Mouse (Mus musculus): ENCODE measurements around the gene Ddr2. TPM values are rescaled to one million over a fixed set of nuclear protein-coding genes. Genes with fewer than 3 reads are reported as not detected.

Gene Ddr2
- polyA plus RNA-seq, 1 experiment from 2014 or later, result 8.8 TPM

GRCm38 (mm10) chr1:170073768-170074167, 36.8 kb downstream of the Ddr2 start:
- Histone ChIP-seq H3K4me3 (replicated peaks; ENCODE audit: low read length) (no peak overlapping the region), H3K27ac (no peak overlapping the region), H3K4me2 (replicated peaks) (no peak overlapping the region), H3K27me3 (ENCODE audit: control insufficient read depth, insufficient read depth, low read length) (no peaks in the 10 kb centered on the region), H3K9me3 (ENCODE audit: control insufficient read depth, low read length) (no peaks in the 10 kb centered on the region), H3K9ac (no peak overlapping the region), H3K4me1 (replicated peaks; ENCODE audit: control insufficient read depth, insufficient read depth, low read length) (no peaks in the 10 kb centered on the region), H3K36me3 (replicated peaks; ENCODE audit: control insufficient read depth, insufficient read depth) (no peaks in the 10 kb centered on the region)
- WGBS, result 87% methylated on average over 8 of the region's 8 CpGs
- no peak for DNase-seq (ENCODE audit: low spot score)
- ATAC-seq (ENCODE audit: low FRiP score), result no peak

DNA sequence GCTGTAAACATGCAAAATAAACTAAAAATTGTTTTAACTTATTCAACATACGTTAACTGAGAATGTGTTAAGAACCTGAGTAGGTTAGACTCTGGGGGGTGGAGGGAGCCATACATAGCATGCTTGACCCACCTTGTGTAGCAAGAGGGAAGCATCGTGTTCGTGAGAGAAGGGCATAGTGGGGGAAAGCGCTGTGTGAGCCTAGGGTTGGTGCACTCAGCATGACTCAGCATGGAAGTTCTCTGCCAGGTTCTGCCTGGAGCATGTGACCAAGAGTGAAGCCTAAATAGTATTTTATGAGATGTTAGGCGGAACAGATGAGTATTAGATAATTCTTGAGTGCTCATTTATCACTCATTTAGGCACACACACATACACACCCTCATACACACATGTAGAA, 41.4 kb downstream of the Ddr2 start:
- no peak for DNase-seq (ENCODE audit: low spot score)
- H3K36me3 ChIP-seq (replicated peaks; ENCODE audit: control insufficient read depth, insufficient read depth), result no peaks in the 10 kb centered on the region
- H3K27me3 ChIP-seq (ENCODE audit: control insufficient read depth, insufficient read depth, low read length), result no peaks in the 10 kb centered on the region
- H3K4me1 ChIP-seq (replicated peaks; ENCODE audit: control insufficient read depth, insufficient read depth, low read length), result no peaks in the 10 kb centered on the region
- no peak overlapping the region for H3K27ac ChIP-seq
- H3K4me3 ChIP-seq (replicated peaks; ENCODE audit: low read length), result no peak overlapping the region
- H3K9ac ChIP-seq, result no peak overlapping the region
- 90% methylated on average over 5 of the region's 5 CpGs for WGBS
- H3K4me2 ChIP-seq (replicated peaks), result no peak overlapping the region
- no peak for ATAC-seq (ENCODE audit: low FRiP score)
- no peaks in the 10 kb centered on the region for H3K9me3 ChIP-seq (ENCODE audit: control insufficient read depth, low read length)

GRCm38 (mm10) chr1:170065931-170066330, 44.6 kb downstream of the Ddr2 start:
- H3K4me1 ChIP-seq (replicated peaks; ENCODE audit: control insufficient read depth, insufficient read depth, low read length), result no peaks in the 10 kb centered on the region

DNA sequence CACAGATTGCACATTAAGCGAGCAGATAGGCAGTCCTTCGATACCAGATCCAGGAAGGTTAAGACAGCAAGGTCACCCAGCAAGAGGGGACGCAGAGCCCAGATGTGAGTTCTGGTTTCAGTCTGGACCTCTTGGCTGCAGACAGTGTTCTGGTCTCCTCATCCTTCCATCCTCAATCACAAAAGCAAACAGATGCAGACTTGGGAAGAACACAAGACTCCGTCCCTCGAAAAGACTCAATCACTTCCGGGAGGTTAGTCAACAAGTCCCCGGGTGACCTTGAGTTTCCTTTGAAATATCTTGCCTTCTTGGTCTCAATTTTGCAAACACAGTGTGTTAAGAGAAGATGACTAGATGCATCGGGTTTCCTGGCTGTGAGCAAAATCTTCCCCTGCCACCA, 45.6 kb downstream of the Ddr2 start:
- Histone ChIP-seq H3K27ac (no peak overlapping the region), H3K27me3 (ENCODE audit: control insufficient read depth, insufficient read depth, low read length) (no peaks in the 10 kb centered on the region), H3K4me3 (replicated peaks; ENCODE audit: low read length) (no peak overlapping the region), H3K9ac (no peak overlapping the region), H3K9me3 (ENCODE audit: control insufficient read depth, low read length) (no peaks in the 10 kb centered on the region), H3K4me2 (replicated peaks) (no peak overlapping the region), H3K36me3 (replicated peaks; ENCODE audit: control insufficient read depth, insufficient read depth) (no peaks in the 10 kb centered on the region), H3K4me1 (replicated peaks; ENCODE audit: control insufficient read depth, insufficient read depth, low read length) (no peaks in the 10 kb centered on the region)
- DNase-seq (ENCODE audit: low spot score) (no peak), ATAC-seq (ENCODE audit: low FRiP score) (no peak)
- WGBS, result 89% methylated on average over 8 of the region's 8 CpGs

More at GRCm38 (mm10) chr1:170065931-170066330, 44.6 kb downstream of the Ddr2 start:
- Histone ChIP-seq H3K27me3 (ENCODE audit: control insufficient read depth, insufficient read depth, low read length) (no peaks in the 10 kb centered on the region), H3K36me3 (replicated peaks; ENCODE audit: control insufficient read depth, insufficient read depth) (no peaks in the 10 kb centered on the region), H3K4me2 (replicated peaks) (no peak overlapping the region), H3K27ac (no peak overlapping the region), H3K4me3 (replicated peaks; ENCODE audit: low read length) (no peak overlapping the region), H3K9me3 (ENCODE audit: control insufficient read depth, low read length) (no peaks in the 10 kb centered on the region), H3K9ac (no peak overlapping the region)
- no peak for ATAC-seq (ENCODE audit: low FRiP score)
- WGBS, result 73% methylated on average over 2 of the region's 2 CpGs
- DNase-seq (ENCODE audit: low spot score), result no peak

DNA sequence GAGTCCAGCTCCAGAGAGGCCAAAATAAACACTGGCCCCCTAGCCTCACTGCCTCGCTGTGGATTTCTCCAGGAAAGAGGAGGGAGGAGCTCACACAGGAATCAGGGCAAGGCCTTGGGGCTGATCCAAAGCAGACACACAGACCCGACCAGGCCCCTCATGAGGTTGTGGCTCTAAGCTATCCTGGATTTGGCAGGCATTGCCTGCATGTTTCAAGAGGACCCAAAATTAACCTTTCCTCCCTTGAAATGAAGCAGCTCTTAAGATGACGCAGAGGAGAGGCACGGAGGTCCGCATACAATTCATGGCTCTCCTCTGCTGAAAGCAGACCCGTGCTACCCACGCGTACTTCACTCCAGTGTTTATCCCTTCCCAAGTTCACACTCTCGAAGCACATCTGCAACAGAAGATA, 46.5 kb downstream of the Ddr2 start:
- H3K4me3 ChIP-seq (replicated peaks; ENCODE audit: low read length), result no peak overlapping the region
- WGBS, result 80% methylated on average over 9 of the region's 9 CpGs
- DNase-seq (ENCODE audit: low spot score) (no peak), ATAC-seq (ENCODE audit: low FRiP score) (no peak)
- no peak overlapping the region for H3K4me2 ChIP-seq (replicated peaks)
- H3K27ac ChIP-seq, result no peak overlapping the region
- H3K36me3 ChIP-seq (replicated peaks; ENCODE audit: control insufficient read depth, insufficient read depth), result no peaks in the 10 kb centered on the region
- no peak overlapping the region for H3K9ac ChIP-seq
- no peaks in the 10 kb centered on the region for H3K4me1 ChIP-seq (replicated peaks; ENCODE audit: control insufficient read depth, insufficient read depth, low read length)
- H3K9me3 ChIP-seq (ENCODE audit: control insufficient read depth, low read length), result no peaks in the 10 kb centered on the region
- H3K27me3 ChIP-seq (ENCODE audit: control insufficient read depth, insufficient read depth, low read length), result no peaks in the 10 kb centered on the region

GRCm38 (mm10) chr1:170060214-170060613, 50.3 kb downstream of the Ddr2 start:
- Histone ChIP-seq H3K27me3 (ENCODE audit: control insufficient read depth, insufficient read depth, low read length) (no peaks in the 10 kb centered on the region), H3K4me3 (replicated peaks; ENCODE audit: low read length) (no peak overlapping the region), H3K27ac (no peak overlapping the region), H3K9ac (no peak overlapping the region), H3K36me3 (replicated peaks; ENCODE audit: control insufficient read depth, insufficient read depth) (no peaks in the 10 kb centered on the region), H3K4me1 (replicated peaks; ENCODE audit: control insufficient read depth, insufficient read depth, low read length) (0 out of 2 replicates have a peak, but pooled peaks cover 7% of the 10 kb centered on the region), H3K4me2 (replicated peaks) (no peak overlapping the region), H3K9me3 (ENCODE audit: control insufficient read depth, low read length) (no peaks in the 10 kb centered on the region)
- DNase-seq (ENCODE audit: low spot score) (no peak), ATAC-seq (ENCODE audit: low FRiP score) (no peak)
- 82% methylated on average over 3 of the region's 3 CpGs for WGBS

DNA sequence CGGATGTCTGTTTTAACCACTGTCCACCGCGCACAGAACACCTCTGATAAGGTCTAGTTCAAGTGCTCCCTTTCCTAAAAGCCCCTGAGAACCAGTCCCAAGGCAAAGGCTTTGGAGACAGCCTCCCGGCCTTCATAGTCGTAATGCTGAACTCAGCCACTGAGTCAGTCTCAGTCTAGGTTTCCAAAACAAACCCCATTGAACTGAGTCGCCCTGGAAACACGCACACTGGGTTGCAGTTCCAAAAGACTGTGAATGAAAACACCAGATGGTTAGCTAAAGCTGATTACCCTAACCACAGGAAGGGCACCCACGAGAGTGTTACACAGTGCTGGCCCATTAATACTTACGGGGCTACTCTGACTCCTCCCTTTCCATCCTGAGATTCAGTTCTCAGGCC, 51.2 kb downstream of the Ddr2 start:
- Histone ChIP-seq H3K9me3 (ENCODE audit: control insufficient read depth, low read length) (no peaks in the 10 kb centered on the region), H3K4me1 (replicated peaks; ENCODE audit: control insufficient read depth, insufficient read depth, low read length) (0 out of 2 replicates have a peak, but pooled peaks cover 7% of the 10 kb centered on the region), H3K4me2 (replicated peaks) (no peak overlapping the region), H3K27ac (no peak overlapping the region), H3K36me3 (replicated peaks; ENCODE audit: control insufficient read depth, insufficient read depth) (no peaks in the 10 kb centered on the region), H3K27me3 (ENCODE audit: control insufficient read depth, insufficient read depth, low read length) (no peaks in the 10 kb centered on the region), H3K9ac (no peak overlapping the region), H3K4me3 (replicated peaks; ENCODE audit: low read length) (no peak overlapping the region)
- 83% methylated on average over 9 of the region's 9 CpGs for WGBS
- no peak for DNase-seq (ENCODE audit: low spot score)
- ATAC-seq (ENCODE audit: low FRiP score), result no peak

GRCm38 (mm10) chr1:170058051-170058450, 52.5 kb downstream of the Ddr2 start:
- no peak for ATAC-seq (ENCODE audit: low FRiP score)
- 89% methylated on average over 11 of the region's 11 CpGs for WGBS
- H3K36me3 ChIP-seq (replicated peaks; ENCODE audit: control insufficient read depth, insufficient read depth), result no peaks in the 10 kb centered on the region

DNA sequence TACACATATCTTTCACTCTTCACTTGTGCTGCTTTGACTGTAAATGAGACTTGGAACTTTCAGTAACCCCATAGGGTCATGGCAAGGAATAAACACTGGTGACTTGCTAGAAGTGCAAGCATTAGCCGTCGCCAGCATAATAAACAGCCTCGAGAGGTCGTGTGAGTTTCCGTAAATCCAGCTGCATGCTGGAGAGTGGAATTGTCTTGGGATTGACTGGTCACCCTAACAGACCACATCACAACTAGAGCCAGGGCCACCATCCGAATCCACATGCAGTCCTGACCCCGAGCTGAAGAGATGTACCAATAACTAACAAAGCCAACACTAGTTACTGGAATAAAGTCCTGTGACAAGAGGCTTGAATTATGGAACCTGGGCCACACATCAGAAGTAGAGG, 53.0 kb downstream of the Ddr2 start:
- Histone ChIP-seq H3K27ac (no peak overlapping the region), H3K4me3 (replicated peaks; ENCODE audit: low read length) (no peak overlapping the region), H3K9me3 (ENCODE audit: control insufficient read depth, low read length) (no peaks in the 10 kb centered on the region), H3K9ac (no peak overlapping the region), H3K27me3 (ENCODE audit: control insufficient read depth, insufficient read depth, low read length) (no peaks in the 10 kb centered on the region), H3K4me1 (replicated peaks; ENCODE audit: control insufficient read depth, insufficient read depth, low read length) (0 out of 2 replicates have a peak, but pooled peaks cover 7% of the 10 kb centered on the region), H3K36me3 (replicated peaks; ENCODE audit: control insufficient read depth, insufficient read depth) (no peaks in the 10 kb centered on the region), H3K4me2 (replicated peaks) (no peak overlapping the region)
- ATAC-seq (ENCODE audit: low FRiP score), result no peak
- no peak for DNase-seq (ENCODE audit: low spot score)
- WGBS, result 88% methylated on average over 7 of the region's 7 CpGs

More at GRCm38 (mm10) chr1:170058051-170058450, 52.5 kb downstream of the Ddr2 start:
- H3K9me3 ChIP-seq (ENCODE audit: control insufficient read depth, low read length), result no peaks in the 10 kb centered on the region
- H3K27me3 ChIP-seq (ENCODE audit: control insufficient read depth, insufficient read depth, low read length), result no peaks in the 10 kb centered on the region
- H3K9ac ChIP-seq, result no peak overlapping the region
- DNase-seq (ENCODE audit: low spot score), result no peak
- no peak overlapping the region for H3K4me3 ChIP-seq (replicated peaks; ENCODE audit: low read length)
- H3K4me2 ChIP-seq (replicated peaks), result no peak overlapping the region
- 0 out of 2 replicates have a peak, but pooled peaks cover 7% of the 10 kb centered on the region for H3K4me1 ChIP-seq (replicated peaks; ENCODE audit: control insufficient read depth, insufficient read depth, low read length)
- H3K27ac ChIP-seq, result no peak overlapping the region

DNA sequence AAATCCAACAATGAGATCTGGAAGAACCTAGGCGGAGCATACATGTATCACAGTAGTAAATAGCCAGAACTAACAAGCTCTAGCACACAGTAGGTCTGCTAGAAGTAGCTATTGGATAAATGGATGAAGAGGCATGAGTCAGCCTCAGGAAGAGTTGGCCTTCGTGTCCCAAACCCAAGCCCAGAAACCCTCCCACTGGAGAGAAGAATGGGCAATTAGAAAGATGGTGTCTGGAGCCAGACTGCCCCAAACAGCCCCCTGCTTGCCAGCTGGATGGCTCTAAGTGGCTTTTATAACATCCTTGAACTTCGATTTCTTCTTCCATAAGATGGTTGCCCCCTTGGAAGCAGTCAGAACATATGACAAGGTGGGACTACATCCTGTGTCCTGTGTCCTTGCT, 53.6 kb downstream of the Ddr2 start:
- no peak overlapping the region for H3K27ac ChIP-seq
- H3K9me3 ChIP-seq (ENCODE audit: control insufficient read depth, low read length), result no peaks in the 10 kb centered on the region
- H3K36me3 ChIP-seq (replicated peaks; ENCODE audit: control insufficient read depth, insufficient read depth), result no peaks in the 10 kb centered on the region
- ATAC-seq (ENCODE audit: low FRiP score) (no peak), DNase-seq (ENCODE audit: low spot score) (no peak)
- H3K4me1 ChIP-seq (replicated peaks; ENCODE audit: control insufficient read depth, insufficient read depth, low read length), result 0 out of 2 replicates have a peak, but pooled peaks cover 11% of the 10 kb centered on the region
- 83% methylated on average over 3 of the region's 3 CpGs for WGBS
- H3K9ac ChIP-seq, result no peak overlapping the region
- no peaks in the 10 kb centered on the region for H3K27me3 ChIP-seq (ENCODE audit: control insufficient read depth, insufficient read depth, low read length)
- H3K4me3 ChIP-seq (replicated peaks; ENCODE audit: low read length), result no peak overlapping the region
- no peak overlapping the region for H3K4me2 ChIP-seq (replicated peaks)
